Mouse (Mus musculus) ES-E14 (cell line): ENCODE results near the gene Fam90a1a. TPM values are rescaled to one million over a fixed set of nuclear protein-coding genes. Genes with fewer than 3 reads are reported as not detected.
A peak's percentile ranks its signal among the peaks of the same experiment; 100 is the strongest.

Source experiments
- DNase-seq: peaks from one replicate; pipeline ENCODE4 v3.0.0-alpha.2; 2013; ENCODE audit warnings: low read depth, low spot score
- H3K27ac ChIP-seq: 2 replicates; pipeline ENCODE4 v1.5.1; 2012; ENCODE audit warnings: low read depth, mild to moderate bottlenecking, low read length, moderate library complexity, mixed read lengths; ENCODE audit not compliant: poor library complexity, insufficient read depth, severe bottlenecking
- H3K36me3 ChIP-seq: 2 replicates; pipeline ENCODE4 v1.6.1; 2012; ENCODE audit warnings: mild to moderate bottlenecking, low read length, moderate library complexity, mixed read lengths; ENCODE audit not compliant: control insufficient read depth, poor library complexity, insufficient read depth, severe bottlenecking
- H3K4me1 ChIP-seq, 2 experiments: fragments of 150-350 bp in 1 of 2; sonication (generic) in 1 of 2; 2 replicates each; pipeline ENCODE4 v1.6.1; 2012; ENCODE audit warnings: low read length in 2 of 2, mild to moderate bottlenecking in 1 of 2, mixed read lengths in 1 of 2; ENCODE audit not compliant: control insufficient read depth in 2 of 2, insufficient read depth in 2 of 2, poor library complexity in 1 of 2
- H3K4me3 ChIP-seq, 2 experiments: fragments of 150-350 bp in 1 of 2; sonication (generic) in 1 of 2; 2 replicates each; pipeline ENCODE4 v1.5.1; 2012; ENCODE audit warnings: low read length in 2 of 2, low read depth in 1 of 2, mild to moderate bottlenecking in 1 of 2, mixed read lengths in 1 of 2; ENCODE audit not compliant: insufficient read depth in 1 of 2, poor library complexity in 1 of 2, severe bottlenecking in 1 of 2
- H3K9ac ChIP-seq: 2 replicates; pipeline ENCODE4 v1.6.1; 2012; ENCODE audit warnings: low read depth, mild to moderate bottlenecking, low read length, mixed read lengths; ENCODE audit not compliant: poor library complexity, insufficient read depth, severe bottlenecking
- H3K9me3 ChIP-seq: fragments of 150-350 bp; sonication (generic); 2 replicates; pipeline ENCODE4 v1.6.1; 2012; ENCODE audit warnings: low read depth, mild to moderate bottlenecking, low read length; ENCODE audit not compliant: control insufficient read depth, insufficient read depth
- CHD2 ChIP-seq: IDR thresholded peaks from 2 replicates; pipeline ENCODE4 v1.6.1; 2014; ENCODE audit warnings: mild to moderate bottlenecking, low read depth, low read length, inconsistent platforms
- HCFC1 ChIP-seq: IDR thresholded peaks from 2 replicates; pipeline ENCODE4 v1.6.1; 2012; ENCODE audit warnings: low read length, inconsistent platforms, borderline replicate concordance; ENCODE audit not compliant: insufficient read depth
- MAFK ChIP-seq: IDR thresholded peaks from 2 replicates; pipeline ENCODE4 v1.6.1; 2014; ENCODE audit warnings: mild to moderate bottlenecking, low read depth, low read length, inconsistent platforms; ENCODE audit not compliant: insufficient read depth
- ZC3H11A ChIP-seq: IDR thresholded peaks from 2 replicates; pipeline ENCODE4 v1.6.1; 2012; ENCODE audit warnings: low read depth, mild to moderate bottlenecking, inconsistent platforms, low read length, borderline replicate concordance
- ZNF384 ChIP-seq: IDR thresholded peaks from 2 replicates; pipeline ENCODE4 v1.6.1; 2012; ENCODE audit warnings: low read depth, low read length, inconsistent platforms
- in situ Hi-C, 2 experiments: fragments of 600-800 bp; cut with MboI; formaldehyde crosslinking; loops; one replicate each; pipeline ENCODE4 v1.15.1; 2025; ENCODE audit warnings: low sequenced_read_pairs in 2 of 2, inconsistent platforms in 1 of 2; ENCODE audit not compliant: unreplicated experiment in 2 of 2
- total RNA-seq: library from RNA; depleted of rRNA; stranded (reverse); fragments of 300-350 nt; gene quantifications from 2 replicates; pipeline ENCODE4 v1.2.3, GENCODE M21; 2012; rRNA removed

Fam90a1a gene
- total RNA-seq, 1 experiment: not detected

DNA sequence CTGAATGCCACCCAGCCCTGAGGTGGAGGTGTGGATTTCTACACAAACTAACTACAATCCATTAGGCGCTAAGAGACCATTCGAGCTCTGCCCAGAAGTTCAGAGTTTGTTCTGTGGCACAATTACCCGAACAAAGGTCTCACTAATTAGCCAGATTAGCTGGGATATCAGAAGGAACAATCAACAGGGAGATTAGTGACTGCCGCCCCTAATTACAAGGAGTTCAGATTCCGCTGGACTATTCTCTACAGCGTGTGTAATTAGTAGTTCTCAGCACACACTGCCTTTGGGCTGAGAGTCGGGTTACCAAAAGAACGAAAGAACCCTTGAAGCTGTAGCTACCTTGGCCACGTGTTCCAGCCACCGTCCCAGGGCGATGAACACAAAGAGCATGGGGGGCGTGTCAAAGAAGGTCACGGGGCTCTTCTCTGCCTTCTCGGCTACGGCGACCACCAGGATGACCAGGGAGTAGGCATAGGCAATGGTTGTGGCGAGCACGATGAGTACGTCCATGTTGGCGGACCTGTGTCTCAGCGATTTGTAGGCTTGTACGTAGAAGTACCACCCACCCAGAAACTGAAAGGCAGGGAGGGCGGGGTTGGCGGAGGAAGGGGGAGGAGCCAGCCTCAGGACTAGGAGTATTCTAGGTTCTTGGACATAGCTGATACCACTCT lies 54.7 kb downstream of the Fam90a1a start:
- in situ Hi-C loops: no loop called here
- no peak for TF ChIP-seq HCFC1
- TF ChIP-seq CHD2: no peak
- TF ChIP-seq MAFK: no peak
- TF ChIP-seq ZNF384: no peak
- no peak for TF ChIP-seq ZC3H11A
- Histone ChIP-seq H3K4me3 (peak overlapping the region; percentile 44 to 56; a peak in 3 of 4 replicates), H3K9ac (no peak overlapping the region), H3K9me3 (no peaks in the 10 kb centered on the region), H3K36me3 (no peaks in the 10 kb centered on the region), H3K27ac (no peak overlapping the region), H3K4me1 (peaks cover 3% of the 10 kb centered on the region in 2 experiments; a peak in 2 of 4 replicates)
- DNase-seq: peak; percentile 31

Other genes starting within 250 kb of the Fam90a1a start
- not detected in 2 replicates for gene Defa24, start 224.2 kb upstream of the Fam90a1a start, total RNA-seq
- not detected in 2 replicates for gene Defb50, start 135.2 kb upstream of the Fam90a1a start, total RNA-seq
- gene Defb2, start 118.8 kb upstream of the Fam90a1a start, total RNA-seq: not detected in 2 replicates
- gene Defb10, start 99.8 kb upstream of the Fam90a1a start, total RNA-seq: not detected in 2 replicates
- gene Defb9, start 73.3 kb upstream of the Fam90a1a start, total RNA-seq: not detected in 2 replicates
- not detected in 2 replicates for gene Defb11, start 52.3 kb upstream of the Fam90a1a start, total RNA-seq
- gene Defb15, start 26.0 kb upstream of the Fam90a1a start, total RNA-seq: not detected in 2 replicates
- not detected in 2 replicates for gene Defb35, start 20.4 kb upstream of the Fam90a1a start, total RNA-seq
- not detected in 2 replicates for gene Defb13, start 12.0 kb upstream of the Fam90a1a start, total RNA-seq
- gene Ccdc70, start 11.1 kb downstream of the Fam90a1a start, total RNA-seq: not detected in 2 replicates
- 3.2 and 5.3 TPM in 2 replicates for gene Atp7b, start 101.6 kb downstream of the Fam90a1a start, total RNA-seq
- 44.7 and 55.4 TPM in 2 replicates for gene Alg11, start 102.0 kb downstream of the Fam90a1a start, total RNA-seq
- not detected in 2 replicates for gene Nek5, start 166.3 kb downstream of the Fam90a1a start, total RNA-seq
- 3.4 and 7.9 TPM in 2 replicates for gene Nek3, start 207.7 kb downstream of the Fam90a1a start, total RNA-seq
- gene Ckap2, start 227.1 kb downstream of the Fam90a1a start, total RNA-seq: 67.4 and 68.7 TPM in 2 replicates
- gene Vps36, start 234.1 kb downstream of the Fam90a1a start, total RNA-seq: 20.6 and 25.9 TPM in 2 replicates